Mouse (Mus musculus) forebrain, postnatal 0 days (tissue): ENCODE results near the gene Gm49416. TPM values are rescaled to one million over a fixed set of nuclear protein-coding genes. Genes with fewer than 3 reads are reported as not detected.

ENCODE experiments used
- ATAC-seq: fragments of 200-750 bp; cut with Nextera tagmentation; 2 replicates; pipeline ENCODE4 v1.8.0; 2017; ENCODE audit warnings: mild to moderate bottlenecking, moderate library complexity
- DNase-seq: peaks from one replicate; pipeline ENCODE4 v3.0.0-alpha.2; 2015
- H3K27ac ChIP-seq: fragments of 300-500 bp; sonication (generic); 2 replicates; pipeline ENCODE4 v1.5.1; 2014; ENCODE audit warnings: low read depth, mild to moderate bottlenecking, antibody characterized with exemption, low read length, moderate library complexity, mixed read lengths
- H3K27me3 ChIP-seq: fragments of 300-500 bp; sonication (generic); 2 replicates; pipeline ENCODE4 v1.6.1; 2014; ENCODE audit warnings: mild to moderate bottlenecking, low read length, mixed read lengths; ENCODE audit not compliant: insufficient read depth
- H3K36me3 ChIP-seq: fragments of 300-500 bp; sonication (generic); 2 replicates; pipeline ENCODE4 v1.6.1; 2014; ENCODE audit warnings: mild to moderate bottlenecking, moderate library complexity; ENCODE audit not compliant: insufficient read depth
- H3K4me1 ChIP-seq: fragments of 300-500 bp; sonication (generic); 2 replicates; pipeline ENCODE4 v1.6.1; 2014; ENCODE audit warnings: antibody characterized with exemption; ENCODE audit not compliant: insufficient read depth
- H3K4me2 ChIP-seq: fragments of 300-500 bp; sonication (generic); 2 replicates; pipeline ENCODE4 v1.6.1; 2014; ENCODE audit warnings: low read depth, mild to moderate bottlenecking, moderate library complexity
- H3K4me3 ChIP-seq: fragments of 300-500 bp; sonication (generic); 2 replicates; pipeline ENCODE4 v1.5.1; 2014; ENCODE audit warnings: low read depth, low read length, mixed read lengths
- H3K9ac ChIP-seq: fragments of 300-500 bp; sonication (generic); 2 replicates; pipeline ENCODE4 v1.6.1; 2014; ENCODE audit warnings: mild to moderate bottlenecking
- H3K9me3 ChIP-seq: fragments of 300-500 bp; sonication (generic); 2 replicates; pipeline ENCODE4 v1.6.1; 2016; ENCODE audit warnings: low read length
- CTCF ChIP-seq: sonication (generic); IDR thresholded peaks from 2 replicates; pipeline ENCODE4 v1.5.1; 2016; ENCODE audit warnings: antibody characterized with exemption, control low read depth, low read depth
- WGBS: fragments of 180-500 bp; shearing (Covaris S2); extraction: QIAGEN DNeasy Blood & Tissue Kit; methylation state at CpG from one replicate; pipeline ENCODE4 v1.1.7; 2014; 5-methylcytosine and 5-hydroxymethylcytosine counted together
- polyA plus RNA-seq: library from polyadenylated mRNA; unstranded; fragments of >200 nt; fragmentation: Nextera tagmentation; extraction: Ambion mirVana; gene quantifications from 2 replicates; pipeline ENCODE4 v1.2.1, GENCODE M21; 2015
- total RNA-seq: library from RNA; depleted of rRNA; stranded (reverse); fragments of >200 nt; gene quantifications from 2 replicates; pipeline ENCODE4 v1.2.3, GENCODE M21; 2014

Gene Gm49416
- total and polyA plus RNA-seq, 2 experiments from 2014 or later = 0.95 to 1.4 TPM

GRCm38 (mm10) chr19:8908531-8908930 is 19.8 kb downstream of the Gm49416 start:
- TF ChIP-seq CTCF = no peak
- no peaks in the 10 kb centered on the region for H3K4me1 ChIP-seq
- H3K27ac ChIP-seq = no peak overlapping the region
- no peak overlapping the region for H3K9ac ChIP-seq
- H3K36me3 ChIP-seq = peaks cover 91% of the 10 kb centered on the region
- WGBS = 91% methylated on average over 6 of the region's 6 CpGs
- ATAC-seq (no peak), DNase-seq (no peak)
- H3K9me3 ChIP-seq = no peaks in the 10 kb centered on the region
- H3K27me3 ChIP-seq = no peaks in the 10 kb centered on the region
- H3K4me2 ChIP-seq = no peak overlapping the region
- H3K4me3 ChIP-seq = no peak overlapping the region

DNA sequence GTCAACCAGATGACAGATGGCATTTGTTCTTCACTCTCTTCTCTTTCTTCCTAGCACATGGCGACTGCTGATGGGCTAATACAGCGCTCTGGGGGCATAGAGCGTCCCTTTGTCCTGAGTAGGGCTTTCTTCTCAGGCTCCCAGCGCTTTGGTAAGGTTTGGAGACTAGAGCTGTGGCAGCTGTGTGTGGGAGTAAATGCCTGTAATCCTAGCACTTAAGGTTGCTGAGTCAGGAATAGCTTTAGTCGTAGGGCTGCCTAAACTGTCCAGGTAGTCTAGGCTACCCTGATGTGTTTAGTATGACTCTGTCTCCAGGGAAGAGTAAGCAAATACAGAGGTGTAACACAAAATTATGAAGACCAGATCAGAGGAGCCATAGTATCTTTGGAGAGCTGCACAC is 23.1 kb downstream of the Gm49416 start:
- H3K36me3 ChIP-seq = peaks cover 94% of the 10 kb centered on the region
- H3K4me1 ChIP-seq = no peaks in the 10 kb centered on the region
- no peak overlapping the region for H3K27ac ChIP-seq
- ATAC-seq = no peak
- H3K9me3 ChIP-seq = no peaks in the 10 kb centered on the region
- no peak overlapping the region for H3K4me2 ChIP-seq
- no peak for TF ChIP-seq CTCF
- 95% methylated on average over 5 of the region's 5 CpGs for WGBS
- no peak overlapping the region for H3K4me3 ChIP-seq
- no peaks in the 10 kb centered on the region for H3K27me3 ChIP-seq
- H3K9ac ChIP-seq = no peak overlapping the region
- DNase-seq = no peak

DNA sequence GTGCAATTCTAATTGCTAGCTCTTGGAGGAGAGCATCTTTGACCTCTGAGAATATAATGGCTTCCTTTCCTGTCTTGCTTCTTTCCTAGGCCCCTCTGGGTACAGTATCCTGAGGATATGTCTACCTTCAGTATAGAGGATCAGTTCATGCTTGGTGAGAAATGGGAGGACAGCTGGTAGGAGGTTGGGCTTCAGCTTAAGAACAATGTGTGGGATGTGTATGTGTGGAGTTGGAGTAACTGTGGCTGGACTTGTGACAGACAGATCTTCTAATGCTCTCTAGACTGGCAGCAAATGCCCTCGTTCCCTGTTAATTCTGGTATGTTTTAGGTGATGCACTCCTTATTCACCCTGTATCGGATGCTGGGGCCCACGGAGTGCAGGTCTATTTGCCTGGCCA is 25.5 kb downstream of the Gm49416 start:
- no peak overlapping the region for H3K9ac ChIP-seq
- H3K4me2 ChIP-seq = no peak overlapping the region
- H3K27me3 ChIP-seq = no peaks in the 10 kb centered on the region
- H3K4me1 ChIP-seq = no peaks in the 10 kb centered on the region
- no peak overlapping the region for H3K4me3 ChIP-seq
- no peaks in the 10 kb centered on the region for H3K9me3 ChIP-seq
- 96% methylated on average over 3 of the region's 3 CpGs for WGBS
- peaks cover 70% of the 10 kb centered on the region for H3K36me3 ChIP-seq
- TF ChIP-seq CTCF = no peak
- ATAC-seq (no peak), DNase-seq (no peak)
- H3K27ac ChIP-seq = no peak overlapping the region

GRCm38 (mm10) chr19:8919000-8919399 is 30.3 kb downstream of the Gm49416 start:
- H3K9me3 ChIP-seq = no peaks in the 10 kb centered on the region
- H3K4me2 ChIP-seq = no peak overlapping the region
- no peaks in the 10 kb centered on the region for H3K27me3 ChIP-seq
- peaks cover 24% of the 10 kb centered on the region for H3K36me3 ChIP-seq
- no peak for TF ChIP-seq CTCF
- H3K4me1 ChIP-seq = peaks cover 14% of the 10 kb centered on the region
- 94% methylated on average over 3 of the region's 3 CpGs for WGBS
- H3K27ac ChIP-seq = no peak overlapping the region
- H3K4me3 ChIP-seq = no peak overlapping the region
- no peak overlapping the region for H3K9ac ChIP-seq
- DNase-seq (no peak), ATAC-seq (no peak)

DNA sequence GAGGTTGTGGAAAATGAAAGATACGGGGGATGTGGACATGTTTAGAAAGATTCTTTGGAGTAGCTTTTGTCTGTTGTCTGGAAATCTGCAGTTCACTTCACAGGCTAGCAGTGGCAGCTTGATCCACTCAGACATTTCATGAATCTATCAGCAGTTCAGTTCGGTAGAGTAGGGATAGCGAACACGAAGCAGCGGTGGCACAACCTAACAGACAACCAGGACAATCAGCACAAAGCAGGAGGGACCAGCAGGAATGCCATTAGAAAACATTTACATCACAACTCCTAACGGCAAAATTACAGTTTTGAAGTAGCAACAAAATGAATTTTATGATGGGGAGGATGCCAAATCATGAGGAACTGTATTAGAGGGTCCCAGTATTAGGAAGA is 31.0 kb downstream of the Gm49416 start:
- Histone ChIP-seq H3K27ac (peak overlapping the region; percentile 86), H3K9ac (no peak overlapping the region), H3K4me1 (peaks cover 14% of the 10 kb centered on the region), H3K4me2 (peak overlapping the region; percentile 79), H3K9me3 (no peaks in the 10 kb centered on the region), H3K4me3 (peak overlapping the region; percentile 89), H3K27me3 (no peaks in the 10 kb centered on the region), H3K36me3 (peaks cover 18% of the 10 kb centered on the region)
- TF ChIP-seq CTCF = no peak
- DNase-seq = no peak
- ATAC-seq = no peak
- 70% methylated on average over 6 of the region's 6 CpGs for WGBS

DNA sequence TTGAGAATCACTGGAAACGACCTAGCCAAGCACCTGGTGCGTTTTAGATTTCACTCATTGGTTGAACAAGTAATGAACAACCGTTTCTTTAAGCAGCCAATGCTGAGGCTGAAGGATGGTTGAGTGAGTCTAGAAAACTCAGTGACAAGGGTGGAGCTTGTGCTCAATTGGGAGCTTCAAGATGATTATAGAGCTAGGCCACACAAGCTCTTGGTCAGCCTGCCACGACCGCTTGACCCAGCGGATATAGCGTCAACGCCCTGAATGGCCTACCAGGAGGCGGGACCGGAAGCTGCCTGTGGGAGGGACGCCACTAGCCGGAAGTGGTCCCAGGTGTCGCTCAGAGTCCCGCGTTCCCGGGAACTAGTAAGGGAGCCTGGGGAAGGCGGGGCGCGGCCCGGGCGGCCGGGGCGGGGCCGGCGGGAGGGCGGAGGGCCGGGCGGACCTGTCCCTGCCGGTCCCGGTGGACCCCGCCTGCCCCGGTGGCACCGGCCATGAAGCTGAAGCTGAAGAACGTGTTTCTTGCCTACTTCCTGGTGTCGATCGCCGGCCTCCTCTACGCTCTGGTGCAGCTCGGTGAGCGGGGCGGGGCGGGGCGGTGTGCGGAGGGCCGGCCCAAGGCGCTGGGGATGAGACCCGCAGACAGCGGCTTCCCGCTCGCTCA is 31.5 kb downstream of the Gm49416 start, which contains the start of gene B3gat3:
Gene B3gat3 (plus strand): TSS at position 302 of the 664 bp plus-strand sequence.
- Histone ChIP-seq H3K4me3 (peak within 1 kb of the TSS; percentile 89), H3K27me3 (no peaks in the 10 kb centered on the region), H3K27ac (peak within 1 kb of the TSS; percentile 86), H3K9me3 (no peaks in the 10 kb centered on the region), H3K36me3 (peaks cover 14% of the 10 kb centered on the region), H3K4me1 (peaks cover 14% of the 10 kb centered on the region), H3K9ac (peak within 1 kb of the TSS; percentile 76), H3K4me2 (peak within 1 kb of the TSS; percentile 79)
- TF ChIP-seq CTCF = no peak
- ATAC-seq (peak; percentile 97), DNase-seq (peak; percentile 92)
- 2% methylated on average over 39 of the region's 50 CpGs for WGBS

- DNase-seq (peak; percentile 44), ATAC-seq (no peak)
- no peaks in the 10 kb centered on the region for H3K9me3 ChIP-seq
- peak overlapping the region; percentile 79 for H3K4me2 ChIP-seq
- 2% methylated on average over 6 of the region's 6 CpGs for WGBS
- H3K9ac ChIP-seq = peak overlapping the region; percentile 76
- peaks cover 14% of the 10 kb centered on the region for H3K4me1 ChIP-seq
- H3K36me3 ChIP-seq = peaks cover 14% of the 10 kb centered on the region
- no peak for TF ChIP-seq CTCF
- peak overlapping the region; percentile 86 for H3K27ac ChIP-seq
- peak overlapping the region; percentile 89 for H3K4me3 ChIP-seq
- H3K27me3 ChIP-seq = no peaks in the 10 kb centered on the region
Observed at GRCm38 (mm10) chr19:8920836-8921291, 32.1 kb downstream of the Gm49416 start.
